Mouse (Mus musculus) ovary, adult 18-20 months (tissue): ENCODE measurements around the gene Ebf3.

ENCODE experiments used
- DNase-seq: peaks from one replicate; pipeline ENCODE4 v3.0.0; 2022; ENCODE audit warnings: low spot score, mixed read lengths

The Ebf3 gene

GRCm38 (mm10) chr7:137312166-137312932 is 1.9 kb downstream of the Ebf3 start:
- no peak for DNase-seq

- DNase-seq = no peak
These were observed 2.7 kb downstream of the Ebf3 start for GRCm38 (mm10) chr7:137311341-137312110.

GRCm38 (mm10) chr7:137310876-137311275 is 3.4 kb downstream of the Ebf3 start:
- no peak for DNase-seq

GRCm38 (mm10) chr7:137310091-137310761 is 4.0 kb downstream of the Ebf3 start:
- DNase-seq = no peak

GRCm38 (mm10) chr7:137309071-137310066 is 4.9 kb downstream of the Ebf3 start:
- DNase-seq = no peak

GRCm38 (mm10) chr7:137308061-137309060 is 5.9 kb downstream of the Ebf3 start:
- DNase-seq = no peak

- no peak for DNase-seq
These were observed 7.1 kb downstream of the Ebf3 start for GRCm38 (mm10) chr7:137307131-137307530.

- no peak for DNase-seq
These were observed 8.1 kb downstream of the Ebf3 start for GRCm38 (mm10) chr7:137306127-137306526.

- DNase-seq = no peak
These were observed 10.5 kb downstream of the Ebf3 start for GRCm38 (mm10) chr7:137303776-137304171.

GRCm38 (mm10) chr7:137302961-137303775 is 11.1 kb downstream of the Ebf3 start:
- no peak for DNase-seq

- DNase-seq = no peak
These were observed 12.1 kb downstream of the Ebf3 start for GRCm38 (mm10) chr7:137302161-137302560.

GRCm38 (mm10) chr7:137301329-137301751 is 12.9 kb downstream of the Ebf3 start:
- DNase-seq = no peak

- no peak for DNase-seq
These were observed 13.4 kb downstream of the Ebf3 start for GRCm38 (mm10) chr7:137300826-137301225.

- DNase-seq = no peak
These were observed 14.1 kb downstream of the Ebf3 start for GRCm38 (mm10) chr7:137300169-137300568.

GRCm38 (mm10) chr7:137297594-137298381 is 16.5 kb downstream of the Ebf3 start:
- no peak for DNase-seq

GRCm38 (mm10) chr7:137297131-137297530 is 17.1 kb downstream of the Ebf3 start:
- DNase-seq = no peak

GRCm38 (mm10) chr7:137295612-137296011 is 18.6 kb downstream of the Ebf3 start:
- no peak for DNase-seq

- no peak for DNase-seq
These were observed 19.8 kb downstream of the Ebf3 start for GRCm38 (mm10) chr7:137294446-137294845.
